ENCODE assay signal across 33 mouse cellular contexts in genomic region chr7:57760466-57760865, GRCm38 (mm10).
"Had no signal": no experiment of that assay in that cellular context is flagged by ENCODE, and none has a peak within 500 bp of the region (broad histone marks: within the 10 kb centered on the region; RNA-seq: fewer than 3 reads in every experiment).

No protein-coding gene starts in this region.

- ATAC-seq: hindbrain, embryonic 16.5 days; hindbrain, postnatal 0 days; inflammation-experienced regulatory T-cells, adult 6 months; intestine, embryonic 15.5 days; intestine, embryonic 16.5 days; intestine, postnatal 0 days had no signal

- DNase-seq: heart, postnatal 10 days; heart, postnatal 14 days; heart, postnatal 36 days; heart, postnatal 4 days; kidney, adult 11 months; kidney, adult 18-20 months; kidney, adult 2 months; kidney, adult 8-10 months; kidney, adult 9 months; kidney, postnatal 10 days; kidney, postnatal 14 days; kidney, postnatal 25 days; kidney, postnatal 36 days; kidney, postnatal 4 days; layer of hippocampus, adult 9-11 months; layer of hippocampus, postnatal 36 days had no signal

- H3K27ac ChIP-seq: heart, embryonic 10.5 days; heart, embryonic 13.5 days; heart, embryonic 15.5 days; hindbrain, embryonic 10.5 days; hindbrain, embryonic 12.5 days; hindbrain, embryonic 13.5 days; hindbrain, embryonic 14.5 days; hindbrain, embryonic 15.5 days; hindbrain, postnatal 0 days; intestine, embryonic 15.5 days; kidney, embryonic 15.5 days; kidney, postnatal 0 days had no signal

- H3K4me3 ChIP-seq: heart, embryonic 10.5 days; heart, embryonic 12.5 days; heart, embryonic 13.5 days; heart, embryonic 15.5 days; hindbrain, embryonic 10.5 days; hindbrain, embryonic 12.5 days; hindbrain, embryonic 13.5 days; hindbrain, embryonic 15.5 days; intestine, embryonic 15.5 days; kidney, embryonic 15.5 days had no signal
